ENCODE assay signal across 31 mouse cellular contexts in the genomic region with DNA sequence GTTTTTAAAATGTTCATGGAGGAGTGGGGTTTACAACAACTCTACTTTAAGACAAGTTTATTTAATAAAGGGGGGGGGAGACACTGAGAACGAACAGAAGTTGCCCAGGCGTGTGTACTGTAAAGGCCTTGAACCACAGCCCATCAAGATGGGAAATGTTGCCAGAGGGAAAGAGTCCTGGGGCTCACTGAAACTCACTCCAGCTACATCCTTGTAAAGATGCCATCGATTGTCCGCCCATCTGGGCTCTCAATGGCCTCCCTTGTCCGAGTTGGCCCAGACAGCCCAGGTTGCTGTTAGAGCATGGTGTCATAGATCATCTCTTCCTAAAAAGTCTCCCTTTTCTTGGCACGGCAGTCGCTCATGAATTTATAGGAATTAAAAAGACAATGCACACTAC.
DNase-seq lines count a peak whose midpoint lies in the region; ATAC-seq lines count a peak whose summit lies in the region.
"Had no signal": no experiment of that assay in that cellular context is flagged by ENCODE, and none has a peak within 500 bp of the region (broad histone marks: within the 10 kb centered on the region; RNA-seq: fewer than 3 reads in every experiment).

No protein-coding gene starts in this region.

- DNase-seq in cerebellum, adult 9-11 months, result peak; percentile 10
- no peak for DNase-seq in cerebellum, adult 11-12 months
- DNase-seq in heart, adult 11 months, result peak; percentile 61
- DNase-seq in urinary bladder, postnatal 14 days (ENCODE audit: low spot score), result peak; percentile 10
- no peak for DNase-seq in urinary bladder, adult 18-20 months (ENCODE audit: low spot score in 2 of 2)
- DNase-seq: adrenal gland, postnatal 10 days; adrenal gland, postnatal 36 days; B cell, adult 2 months; cerebellum, adult 11 months; embryo, embryonic 11 days; gastrocnemius, adult 2 months; gastrocnemius, postnatal 14 days; heart, adult 18-20 months; heart, postnatal 14 days; heart, postnatal 4 days; kidney, adult 18-20 months had no signal

- no peak overlapping the region for H3K9ac ChIP-seq in heart, embryonic 12.5 days
- H3K9ac ChIP-seq: embryonic facial prominence, embryonic 13.5 days; forebrain, embryonic 13.5 days; heart, embryonic 13.5 days; hindbrain, embryonic 14.5 days had no signal

- H3K4me2 ChIP-seq in heart, embryonic 12.5 days, result no peak overlapping the region
- H3K4me2 ChIP-seq: embryonic facial prominence, embryonic 13.5 days; forebrain, embryonic 13.5 days; heart, embryonic 13.5 days; hindbrain, embryonic 14.5 days had no signal

- 0 out of 2 replicates have a peak, but pooled peaks cover 4% of the 10 kb centered on the region for H3K4me1 ChIP-seq in heart, embryonic 12.5 days (replicated peaks)
- H3K4me1 ChIP-seq: embryonic facial prominence, embryonic 10.5 days; forebrain, embryonic 10.5 days had no signal

- H3K9me3 ChIP-seq in heart, embryonic 12.5 days (replicated peaks), result peaks cover 8% of the 10 kb centered on the region
- H3K9me3 ChIP-seq: embryonic facial prominence, embryonic 13.5 days had no signal

- 86% methylated on average over 7 of the region's 7 CpGs for WGBS in heart, embryonic 12.5 days

- no peak overlapping the region for H3K27ac ChIP-seq in heart, embryonic 12.5 days (ENCODE audit: poor library complexity, severe bottlenecking)
- H3K27ac ChIP-seq: embryonic facial prominence, embryonic 10.5 days; embryonic facial prominence, embryonic 13.5 days; forebrain, embryonic 10.5 days; forebrain, embryonic 13.5 days; gastrocnemius, adult 2 months; heart, embryonic 13.5 days; hindbrain, embryonic 14.5 days; hindbrain, postnatal 0 days had no signal

- H3K36me3 ChIP-seq in heart, embryonic 12.5 days, result no peaks in the 10 kb centered on the region
- H3K36me3 ChIP-seq: embryonic facial prominence, embryonic 10.5 days; embryonic facial prominence, embryonic 13.5 days; forebrain, embryonic 10.5 days; G1E; heart, embryonic 13.5 days had no signal

- no peak for ATAC-seq in heart, embryonic 12.5 days (ENCODE audit: insufficient number of reproducible peaks, low FRiP score)
- ATAC-seq: forebrain, embryonic 13.5 days; forebrain, embryonic 16.5 days; hindbrain, postnatal 0 days; inflammation-experienced regulatory T-cells, adult 6 months; intestine, embryonic 16.5 days; Patski had no signal

- H3K27me3 ChIP-seq in heart, embryonic 12.5 days (replicated peaks), result no peaks in the 10 kb centered on the region
- H3K27me3 ChIP-seq: CH12.LX; embryonic facial prominence, embryonic 13.5 days; forebrain, embryonic 13.5 days; heart, embryonic 13.5 days; Patski had no signal

- no peak overlapping the region for H3K4me3 ChIP-seq in heart, embryonic 12.5 days
- H3K4me3 ChIP-seq: embryonic facial prominence, embryonic 10.5 days; embryonic facial prominence, embryonic 13.5 days; erythroblast, embryonic 14.5 days; forebrain, embryonic 10.5 days; forebrain, embryonic 13.5 days; gastrocnemius, adult 2 months; heart, embryonic 13.5 days had no signal

Comparison
In these comparisons a context has a peak if more than half of its experiments do, and no peak if none do; other contexts are left out.
1. DNase-seq: peak in cerebellum, adult 9-11 months (single experiment), heart, adult 11 months (single experiment) and urinary bladder, postnatal 14 days (single experiment); none in cerebellum, adult 11-12 months (single experiment) and urinary bladder, adult 18-20 months (0 of 2).